Mouse (Mus musculus): ENCODE measurements around the gene Rdm1. TPM values are rescaled to one million over a fixed set of nuclear protein-coding genes. Genes with fewer than 3 reads are reported as not detected.

The Rdm1 gene
- polyA plus RNA-seq, 1 experiment from 2014 or later, result 8.3 TPM

Other genes with a start within 250 kb of the Rdm1 start
- gene Aarsd1, start 209.6 kb upstream of the Rdm1 start, polyA plus RNA-seq (2015; fragmentation: Nextera tagmentation; extraction: Ambion mirVana), result 63.2 and 63.7 TPM in 2 replicates
- gene Gm27029, start 202.4 kb upstream of the Rdm1 start, polyA plus RNA-seq (2015; fragmentation: Nextera tagmentation; extraction: Ambion mirVana), result 3.7 TPM in 2 replicates
- gene Rundc1, start 202.1 kb upstream of the Rdm1 start, polyA plus RNA-seq (2015; fragmentation: Nextera tagmentation; extraction: Ambion mirVana), result 6.0 and 6.9 TPM in 2 replicates
- gene Ptges3l, start 201.9 kb upstream of the Rdm1 start, polyA plus RNA-seq (2015; fragmentation: Nextera tagmentation; extraction: Ambion mirVana), result 0.66 and 1.2 TPM in 2 replicates
- 344 and 360 TPM in 2 replicates for gene Rpl27, start 184.9 kb upstream of the Rdm1 start, polyA plus RNA-seq (2015; fragmentation: Nextera tagmentation; extraction: Ambion mirVana)
- 31.4 and 33.0 TPM in 2 replicates for gene Ifi35, start 178.8 kb upstream of the Rdm1 start, polyA plus RNA-seq (2015; fragmentation: Nextera tagmentation; extraction: Ambion mirVana)
- gene Rnd2, start 162.2 kb upstream of the Rdm1 start, polyA plus RNA-seq (2015; fragmentation: Nextera tagmentation; extraction: Ambion mirVana), result 3.1 and 3.4 TPM in 2 replicates
- gene Vat1, start 161.0 kb upstream of the Rdm1 start, polyA plus RNA-seq (2015; fragmentation: Nextera tagmentation; extraction: Ambion mirVana), result 8.8 and 8.9 TPM in 2 replicates
- gene Brca1, start 75.2 kb upstream of the Rdm1 start, polyA plus RNA-seq (2015; fragmentation: Nextera tagmentation; extraction: Ambion mirVana), result 11.9 and 15.9 TPM in 2 replicates
- gene Nbr1, start 75.0 kb upstream of the Rdm1 start, polyA plus RNA-seq (2015; fragmentation: Nextera tagmentation; extraction: Ambion mirVana), result 32.3 and 43.3 TPM in 2 replicates
- gene Tmem106a, start 45.0 kb upstream of the Rdm1 start, polyA plus RNA-seq (2015; fragmentation: Nextera tagmentation; extraction: Ambion mirVana), result 5.5 and 5.7 TPM in 2 replicates
- not detected in 2 replicates for gene Gm11634, start 27.9 kb upstream of the Rdm1 start, polyA plus RNA-seq (2015; fragmentation: Nextera tagmentation; extraction: Ambion mirVana)
- 1.1 TPM in 2 replicates for gene Arl4d, start 38.3 kb downstream of the Rdm1 start, polyA plus RNA-seq (2015; fragmentation: Nextera tagmentation; extraction: Ambion mirVana)
- 19.0 and 20.5 TPM in 2 replicates for gene Dhx8, start 105.7 kb downstream of the Rdm1 start, polyA plus RNA-seq (2015; fragmentation: Nextera tagmentation; extraction: Ambion mirVana)
- 0.40 and 0.50 TPM in 2 replicates for gene Etv4, start 158.2 kb downstream of the Rdm1 start, polyA plus RNA-seq (2015; fragmentation: Nextera tagmentation; extraction: Ambion mirVana)

All from liver, embryonic 13.5 days (tissue).